Mouse (Mus musculus): ENCODE results near the gene Olfr70. TPM values are rescaled to one million over a fixed set of nuclear protein-coding genes. Genes with fewer than 3 reads are reported as not detected.

Gene Olfr70
- polyA plus RNA-seq, 1 experiment: not detected

DNA sequence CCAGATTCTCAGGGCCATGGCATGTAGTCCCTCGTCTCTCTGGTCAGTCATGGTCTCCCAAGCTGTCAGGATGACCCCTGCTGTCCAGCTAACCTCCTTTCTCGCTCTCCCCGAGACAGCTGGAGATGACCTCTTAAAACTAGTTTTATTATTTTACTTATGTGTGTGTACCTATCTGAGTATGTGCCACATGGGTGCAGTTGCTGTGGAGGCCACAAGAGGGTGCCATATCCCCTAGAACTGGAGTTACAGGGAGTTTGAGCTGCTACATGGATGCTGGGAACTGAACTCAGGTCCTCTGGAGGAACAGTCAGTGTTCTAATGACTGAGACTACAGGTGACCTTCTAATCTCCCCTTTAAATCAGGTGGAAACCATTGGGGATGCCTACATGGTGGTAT lies 50.8 kb downstream of the Olfr70 start:
- TF ChIP-seq CTCF (IDR thresholded peaks at IDR 0.05; ENCODE audit: extremely low read depth, insufficient read depth, low read length) (0 out of 2 replicates have a peak, but pooled peaks have one; percentile 5), POLR2A (IDR thresholded peaks at IDR 0.05; ENCODE audit: extremely low read depth, insufficient read depth, low read length) (no peak)
- H3K27ac ChIP-seq (ENCODE audit: insufficient read depth, low read length): no peak overlapping the region
- H3K4me1 ChIP-seq (ENCODE audit: control insufficient read depth, insufficient read depth, low read length): no peaks in the 10 kb centered on the region
- H3K4me3 ChIP-seq (ENCODE audit: insufficient read depth, low read length): no peak overlapping the region

Other genes starting within 250 kb of the Olfr70 start
- gene Cd72, start 246.2 kb downstream of the Olfr70 start, polyA plus RNA-seq (2012; rRNA removed): 1.0 and 1.8 TPM in 2 replicates
- gene Sit1, start 217.1 kb downstream of the Olfr70 start, polyA plus RNA-seq (2012; rRNA removed): 0.08 TPM in 1 of 2 replicates, not detected in the other
- gene Ccdc107, start 207.9 kb downstream of the Olfr70 start, polyA plus RNA-seq (2012; rRNA removed): 75.7 and 82.6 TPM in 2 replicates
- 0.55 and 2.7 TPM in 2 replicates for gene Arhgef39, start 201.1 kb downstream of the Olfr70 start, polyA plus RNA-seq (2012; rRNA removed)
- 0.32 and 0.61 TPM in 2 replicates for gene Car9, start 193.8 kb downstream of the Olfr70 start, polyA plus RNA-seq (2012; rRNA removed)
- 10.4 and 12.5 TPM in 2 replicates for gene Tpm2, start 177.0 kb downstream of the Olfr70 start, polyA plus RNA-seq (2012; rRNA removed)
- 61.8 and 65.9 TPM in 2 replicates for gene Creb3, start 138.5 kb downstream of the Olfr70 start, polyA plus RNA-seq (2012; rRNA removed)
- gene Tln1, start 138.1 kb downstream of the Olfr70 start, polyA plus RNA-seq (2012; rRNA removed): 44.3 and 46.5 TPM in 2 replicates
- 35.7 and 38.8 TPM in 2 replicates for gene Rgp1, start 122.1 kb downstream of the Olfr70 start, polyA plus RNA-seq (2012; rRNA removed)
- 96.7 and 105 TPM in 2 replicates for gene Gba2, start 121.9 kb downstream of the Olfr70 start, polyA plus RNA-seq (2012; rRNA removed)
- gene Msmp, start 116.3 kb downstream of the Olfr70 start, polyA plus RNA-seq (2012; rRNA removed): 0.15 and 0.34 TPM in 2 replicates
- gene Npr2, start 68.9 kb downstream of the Olfr70 start, polyA plus RNA-seq (2012; rRNA removed): 115 and 129 TPM in 2 replicates
- 2.3 and 2.6 TPM in 2 replicates for gene Spag8, start 47.2 kb downstream of the Olfr70 start, polyA plus RNA-seq (2012; rRNA removed)
- gene Hint2, start 44.3 kb downstream of the Olfr70 start, polyA plus RNA-seq (2012; rRNA removed): 81.7 and 84.5 TPM in 2 replicates
- gene Tmem8b, start 31.8 kb downstream of the Olfr70 start, polyA plus RNA-seq (2012; rRNA removed): 36.2 and 36.6 TPM in 2 replicates
- gene Fam221b, start 31.7 kb downstream of the Olfr70 start, polyA plus RNA-seq (2012; rRNA removed): 1.0 TPM in 2 replicates
- not detected in 2 replicates for gene Olfr71, start 9.4 kb upstream of the Olfr70 start, polyA plus RNA-seq (2012; rRNA removed)
- 1.8 and 2.3 TPM in 2 replicates for gene Hrct1, start 26.4 kb upstream of the Olfr70 start, polyA plus RNA-seq (2012; rRNA removed)
- 0.89 and 1.1 TPM in 2 replicates for gene Spaar, start 29.2 kb upstream of the Olfr70 start, polyA plus RNA-seq (2012; rRNA removed)
- 0.11 TPM in 1 of 2 replicates, not detected in the other for gene Olfr159, start 70.2 kb upstream of the Olfr70 start, polyA plus RNA-seq (2012; rRNA removed)
- gene Olfr156, start 123.1 kb upstream of the Olfr70 start, polyA plus RNA-seq (2012; rRNA removed): not detected in 2 replicates
- not detected in 2 replicates for gene Olfr157, start 139.4 kb upstream of the Olfr70 start, polyA plus RNA-seq (2012; rRNA removed)
- gene Olfr155, start 150.8 kb upstream of the Olfr70 start, polyA plus RNA-seq (2012; rRNA removed): not detected in 2 replicates
- 12.9 and 13.1 TPM in 2 replicates for gene Reck, start 174.7 kb upstream of the Olfr70 start, polyA plus RNA-seq (2012; rRNA removed)

Measured in cortical plate, adult 2 months (tissue).